Mouse (Mus musculus): ENCODE data around the gene B630019K06Rik. TPM values are rescaled to one million over a fixed set of nuclear protein-coding genes. Genes with fewer than 3 reads are reported as not detected.

B630019K06Rik gene
- 2.5 TPM for polyA plus RNA-seq (2017; shearing (Covaris generic))

DNA sequence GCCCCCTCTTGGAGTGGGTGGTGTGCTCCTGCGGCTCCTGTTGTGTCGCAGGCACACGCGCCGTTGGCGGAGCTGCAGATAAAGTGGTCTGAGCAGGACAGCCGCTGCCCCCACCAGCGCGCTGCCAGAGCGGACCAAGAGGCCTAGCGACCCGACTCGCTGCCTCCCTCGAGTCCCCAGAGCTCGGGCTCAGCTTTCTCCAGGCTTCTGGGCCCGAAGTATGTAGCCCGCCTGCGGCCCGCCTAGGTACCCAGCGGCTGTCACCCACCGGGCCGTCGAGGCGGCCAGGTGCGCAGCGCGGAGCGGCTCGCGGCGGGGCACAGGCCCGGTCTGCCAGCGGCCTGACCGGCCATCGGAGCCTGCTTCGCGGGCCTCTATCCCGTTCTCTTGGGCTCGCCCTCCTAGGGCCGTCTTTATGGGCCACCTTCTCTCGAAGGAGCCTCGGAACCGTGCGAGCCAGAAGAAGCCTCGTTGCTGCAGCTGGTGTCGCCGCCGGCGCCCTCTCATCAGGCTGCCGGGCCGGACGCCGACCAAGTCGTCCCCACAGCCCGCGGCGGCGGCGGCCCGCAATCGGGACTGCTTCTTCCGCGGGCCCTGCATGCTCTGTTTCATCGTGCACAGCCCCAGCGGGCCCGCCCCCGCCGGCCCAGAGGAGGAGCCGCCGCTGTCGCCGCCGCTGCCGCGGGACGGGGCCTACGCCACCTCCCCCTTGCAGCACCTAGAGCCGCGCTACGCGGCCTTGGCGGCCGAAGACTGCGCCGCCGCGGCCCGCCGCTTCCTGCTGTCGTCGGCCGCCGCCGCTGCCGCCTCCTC is at the start of gene B630019K06Rik:
TSS of gene B630019K06Rik (plus strand) at position 40 of the 813 bp plus-strand sequence.

DNA sequence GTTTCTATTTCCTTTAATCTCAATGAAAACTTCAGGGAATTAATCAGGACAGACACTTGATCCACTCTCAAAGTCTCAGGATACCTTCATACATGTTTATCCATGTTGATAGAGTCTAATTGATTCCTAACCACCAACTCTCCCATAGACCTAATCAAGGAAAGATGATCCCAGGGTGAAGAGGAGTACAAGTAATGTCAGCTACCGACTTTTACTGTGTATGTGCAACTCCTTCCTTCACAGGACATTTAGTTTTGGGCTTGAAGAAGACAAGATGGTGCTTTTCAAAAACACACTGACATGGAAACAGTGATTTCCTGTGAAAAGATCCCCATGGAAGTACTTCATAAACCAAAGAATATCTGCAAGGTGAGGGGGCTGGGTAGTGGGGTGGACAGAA is 48.5 kb upstream of the B630019K06Rik start, which contains the start of gene Gm6592:
TSS of gene Gm6592 (plus strand) at position 301 of the 400 bp plus-strand sequence.

DNA sequence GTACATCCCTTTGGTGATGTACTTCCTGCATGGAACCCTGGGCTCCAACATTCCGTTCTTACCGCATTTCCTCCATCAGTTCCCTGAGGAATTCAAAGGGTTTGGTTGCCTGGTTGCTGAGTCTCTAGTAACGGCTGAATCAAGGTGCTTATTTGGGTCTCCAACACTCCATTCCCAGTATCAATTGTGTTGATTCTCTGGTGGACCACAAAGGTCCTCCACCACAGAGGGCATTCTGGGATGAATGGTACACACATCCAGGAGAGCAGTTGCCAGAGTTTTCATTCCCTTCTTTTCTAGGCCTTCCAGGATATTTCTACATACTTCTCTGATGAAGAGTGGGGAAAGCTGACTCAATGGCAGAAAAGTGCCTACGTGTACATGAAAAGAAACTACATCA is 18.2 kb upstream of the B630019K06Rik start, which contains the start of gene Gm5751:
TSS of gene Gm5751 (plus strand) at position 301 of the 400 bp plus-strand sequence.

Other genes with a start within 250 kb of the B630019K06Rik start
- not detected for gene Ssxb8, start 201.5 kb upstream of the B630019K06Rik start, polyA plus RNA-seq (2017; shearing (Covaris generic))
- gene Ssx9, start 143.9 kb upstream of the B630019K06Rik start, polyA plus RNA-seq (2017; shearing (Covaris generic)): not detected
- not detected for gene Ssxb5, start 88.7 kb upstream of the B630019K06Rik start, polyA plus RNA-seq (2017; shearing (Covaris generic))
- gene Gm6592, start 48.4 kb upstream of the B630019K06Rik start, polyA plus RNA-seq (2017; shearing (Covaris generic)): not detected
- 0.93 TPM for gene Gm5751, start 18.1 kb upstream of the B630019K06Rik start, polyA plus RNA-seq (2017; shearing (Covaris generic))
- gene Fthl17b, start 70.6 kb downstream of the B630019K06Rik start, polyA plus RNA-seq (2017; shearing (Covaris generic)): not detected
- gene Fthl17c, start 84.2 kb downstream of the B630019K06Rik start, polyA plus RNA-seq (2017; shearing (Covaris generic)): not detected
- gene Fthl17d, start 94.4 kb downstream of the B630019K06Rik start, polyA plus RNA-seq (2017; shearing (Covaris generic)): not detected
- not detected for gene Fthl17e, start 141.1 kb downstream of the B630019K06Rik start, polyA plus RNA-seq (2017; shearing (Covaris generic))
- not detected for gene Fthl17f, start 170.6 kb downstream of the B630019K06Rik start, polyA plus RNA-seq (2017; shearing (Covaris generic))
- gene 4930402K13Rik, start 212.2 kb downstream of the B630019K06Rik start, polyA plus RNA-seq (2017; shearing (Covaris generic)): not detected

All from effector memory CD4-positive, alpha-beta T cell, adult 7 months (primary cell).